Mouse (Mus musculus) stomach, embryonic 16.5 days (tissue): ENCODE measurements around the gene Gm16253. TPM values are rescaled to one million over a fixed set of nuclear protein-coding genes. Genes with fewer than 3 reads are reported as not detected.

ENCODE experiments used
- ATAC-seq: fragments of 200-750 bp; cut with Nextera tagmentation; 2 replicates; pipeline ENCODE4 v1.8.0; 2017; ENCODE audit warnings: moderate number of reproducible peaks, moderate TSS enrichment; ENCODE audit not compliant: insufficient read depth, low FRiP score
- H3K27ac ChIP-seq: fragments of 300-500 bp; sonication (generic); 2 replicates; pipeline ENCODE4 v1.5.1; 2014; ENCODE audit warnings: low read length
- H3K27me3 ChIP-seq: fragments of 300-500 bp; sonication (generic); 2 replicates; pipeline ENCODE4 v1.6.1; 2014; ENCODE audit warnings: low read length, control low read depth, mixed read lengths; ENCODE audit not compliant: control insufficient read depth, insufficient read depth
- H3K36me3 ChIP-seq: fragments of 300-500 bp; sonication (generic); 2 replicates; pipeline ENCODE4 v1.6.1; 2014; ENCODE audit warnings: low read length; ENCODE audit not compliant: control insufficient read depth, insufficient read depth
- H3K4me1 ChIP-seq: fragments of 300-500 bp; sonication (generic); 2 replicates; pipeline ENCODE4 v1.6.1; 2014; ENCODE audit warnings: low read length, control low read depth, mixed read lengths; ENCODE audit not compliant: control insufficient read depth, insufficient read depth
- H3K4me2 ChIP-seq: fragments of 300-500 bp; sonication (generic); 2 replicates; pipeline ENCODE4 v1.6.1; 2014; ENCODE audit warnings: low read depth, low read length, mixed read lengths
- H3K4me3 ChIP-seq: fragments of 300-500 bp; sonication (generic); replicated peaks from 2 replicates; pipeline ENCODE4 v1.5.1; 2014; ENCODE audit warnings: mild to moderate bottlenecking, low read length
- H3K9ac ChIP-seq: fragments of 300-500 bp; sonication (generic); 2 replicates; pipeline ENCODE4 v1.6.1; 2014; ENCODE audit warnings: low read length
- H3K9me3 ChIP-seq: fragments of 300-500 bp; sonication (generic); replicated peaks from 2 replicates; pipeline ENCODE4 v1.6.1; 2016; ENCODE audit warnings: low read length, control low read depth; ENCODE audit not compliant: control insufficient read depth
- WGBS: fragments of 180-500 bp; shearing (Covaris S2); extraction: QIAGEN DNeasy Blood & Tissue Kit; methylation state at CpG from one replicate; pipeline ENCODE4 v1.1.7; 2014; 5-methylcytosine and 5-hydroxymethylcytosine counted together
- polyA plus RNA-seq: library from polyadenylated mRNA; unstranded; fragments of >200 nt; fragmentation: Nextera tagmentation; extraction: Ambion mirVana; gene quantifications from 2 replicates; pipeline ENCODE4 v1.2.1, GENCODE M21; 2015

Gm16253 gene
- polyA plus RNA-seq, 1 experiment from 2014 or later, result 0.89 TPM

DNA sequence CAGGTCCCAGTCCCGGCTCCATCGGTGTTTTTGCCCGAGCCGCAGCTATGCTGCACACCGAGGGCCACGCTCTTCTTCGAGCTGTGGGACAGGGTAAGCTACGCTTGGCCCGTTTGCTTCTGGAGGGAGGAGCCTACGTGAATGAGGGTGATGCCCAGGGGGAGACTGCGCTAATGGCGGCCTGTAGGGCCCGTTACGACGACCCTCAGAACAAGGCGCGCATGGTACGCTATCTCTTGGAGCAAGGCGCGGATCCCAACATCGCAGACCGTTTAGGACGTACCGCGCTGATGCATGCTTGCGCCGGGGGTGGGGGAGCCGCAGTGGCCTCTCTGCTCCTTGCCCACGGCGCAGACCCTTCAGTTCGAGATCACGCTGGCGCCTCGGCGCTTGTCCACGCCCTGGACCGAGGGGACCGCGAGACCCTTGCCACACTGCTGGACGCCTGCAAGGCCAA is 20.7 kb downstream of the Gm16253 start:
- Histone ChIP-seq H3K9ac (peak overlapping the region; percentile 76), H3K9me3 (no peaks in the 10 kb centered on the region), H3K4me2 (peak overlapping the region; percentile 94), H3K4me3 (peak overlapping the region; percentile 48), H3K4me1 (peaks cover 29% of the 10 kb centered on the region), H3K36me3 (no peaks in the 10 kb centered on the region), H3K27ac (peak overlapping the region; percentile 79), H3K27me3 (peaks cover 6% of the 10 kb centered on the region; the same call in 1 of the 2 replicates)
- WGBS, result under 1% methylated on average over 40 of the region's 40 CpGs
- ATAC-seq, result no peak

DNA sequence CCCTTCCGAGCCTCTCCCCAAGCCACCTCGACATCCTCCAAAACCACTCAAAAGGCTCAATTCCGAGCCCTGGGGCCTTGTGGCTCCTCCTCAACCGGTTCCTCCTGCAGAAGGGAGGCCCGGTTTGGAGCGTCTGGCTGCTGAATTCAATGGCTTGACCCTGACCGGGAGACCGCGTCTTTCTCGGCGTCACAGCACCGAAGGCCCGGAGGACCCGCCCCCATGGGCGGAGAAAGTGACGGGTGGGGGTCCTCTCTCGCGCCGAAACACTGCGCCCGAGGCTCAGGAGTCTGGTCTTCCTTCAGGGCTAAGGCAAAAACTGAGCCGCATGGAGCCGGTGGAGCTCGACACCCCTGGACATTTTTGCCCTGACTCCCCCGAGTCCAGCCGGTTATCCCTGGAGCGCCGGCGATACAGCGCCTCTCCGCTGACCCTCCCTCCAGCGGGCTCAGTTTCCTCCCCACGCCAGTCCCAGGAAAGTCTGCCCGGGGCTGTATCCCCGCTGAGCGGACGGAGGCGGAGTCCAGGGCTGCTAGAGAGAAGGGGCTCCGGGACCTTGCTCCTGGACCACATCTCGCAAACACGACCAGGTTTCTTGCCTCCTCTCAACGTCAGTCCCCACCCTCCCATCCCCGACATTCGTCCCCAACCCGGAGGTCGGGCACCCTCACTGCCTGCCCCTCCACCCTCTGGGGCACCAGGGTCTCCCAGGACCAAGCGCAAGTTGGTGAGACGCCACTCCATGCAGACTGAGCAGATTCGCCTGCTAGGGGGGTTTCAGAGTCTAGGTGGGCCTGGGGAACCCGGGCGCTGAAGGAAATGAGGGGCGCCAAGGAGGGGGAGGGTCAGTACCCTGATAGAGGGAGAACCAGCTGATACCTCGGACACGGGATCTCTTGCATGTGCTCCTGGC is 21.6 kb downstream of the Gm16253 start:
- no peak for ATAC-seq
- H3K9me3 ChIP-seq, result no peaks in the 10 kb centered on the region
- peak overlapping the region; percentile 48 for H3K4me3 ChIP-seq
- no peaks in the 10 kb centered on the region for H3K36me3 ChIP-seq
- H3K9ac ChIP-seq, result peak overlapping the region; percentile 76
- peak overlapping the region; percentile 79 for H3K27ac ChIP-seq
- peaks cover 6% of the 10 kb centered on the region; the same call in 1 of the 2 replicates for H3K27me3 ChIP-seq
- WGBS, result 3% methylated on average over 54 of the region's 54 CpGs
- H3K4me1 ChIP-seq, result peaks cover 34% of the 10 kb centered on the region
- peak overlapping the region; percentile 94 for H3K4me2 ChIP-seq

DNA sequence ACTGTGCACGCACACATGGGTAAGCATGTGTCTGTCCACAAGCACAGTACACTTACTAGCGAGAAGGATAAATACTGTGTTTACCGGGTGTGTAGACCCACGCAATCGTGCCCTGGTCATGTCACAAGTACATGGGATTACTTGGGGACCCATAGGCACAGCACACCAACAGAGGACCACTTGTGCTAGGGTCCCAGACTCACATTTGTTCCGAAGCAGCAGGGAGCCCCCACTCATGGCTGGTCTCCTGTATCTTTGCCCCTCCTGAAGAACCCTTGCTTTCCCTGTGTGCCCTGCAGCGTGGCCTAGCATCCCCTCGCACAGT is 22.2 kb downstream of the Gm16253 start:
- no peak overlapping the region for H3K4me3 ChIP-seq

DNA sequence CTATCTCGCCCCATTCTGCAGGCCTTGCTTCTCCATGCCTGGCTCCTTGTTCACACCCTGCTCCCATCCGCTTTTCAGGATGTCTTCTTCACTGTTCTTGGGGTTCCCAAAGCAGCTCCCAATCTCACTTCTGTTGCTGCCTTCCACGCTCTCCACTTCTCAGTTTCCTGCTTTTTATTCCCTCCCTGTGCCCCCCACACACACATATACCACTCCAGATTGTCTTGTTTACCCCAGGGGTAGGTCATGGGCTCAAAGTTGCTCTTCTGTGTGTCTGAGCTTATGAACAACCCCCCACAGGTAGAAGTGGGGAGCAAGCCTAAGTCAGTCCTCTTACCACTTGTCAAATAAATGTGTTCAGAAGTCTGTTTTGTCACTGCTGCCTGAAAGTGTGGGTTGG is 22.6 kb downstream of the Gm16253 start:
- Histone ChIP-seq H3K27me3 (peaks cover 6% of the 10 kb centered on the region; the same call in 1 of the 2 replicates), H3K4me2 (no peak overlapping the region), H3K4me3 (no peak overlapping the region), H3K27ac (no peak overlapping the region), H3K4me1 (peaks cover 37% of the 10 kb centered on the region), H3K9ac (no peak overlapping the region), H3K36me3 (no peaks in the 10 kb centered on the region), H3K9me3 (no peaks in the 10 kb centered on the region)
- ATAC-seq, result no peak
- WGBS, result 69% methylated on average over 3 of the region's 3 CpGs

More for the DNA sequence above, 22.2 kb downstream of the Gm16253 start:
- peaks cover 37% of the 10 kb centered on the region for H3K4me1 ChIP-seq
- H3K9ac ChIP-seq, result no peak overlapping the region
- H3K36me3 ChIP-seq, result no peaks in the 10 kb centered on the region
- WGBS, result 56% methylated on average over 8 of the region's 8 CpGs
- H3K27me3 ChIP-seq, result peaks cover 6% of the 10 kb centered on the region; the same call in 1 of the 2 replicates
- H3K4me2 ChIP-seq, result peak overlapping the region; percentile 94; the same call in 1 of the 2 replicates
- no peak overlapping the region for H3K27ac ChIP-seq
- no peak for ATAC-seq
- no peaks in the 10 kb centered on the region for H3K9me3 ChIP-seq

GRCm38 (mm10) chr3:96600639-96601250 is 24.0 kb downstream of the Gm16253 start, which contains the start of gene Lix1l:
TSS of gene Lix1l (plus strand) at chr3:96601149.
- Histone ChIP-seq H3K27ac (peak within 1 kb of the TSS; percentile 97), H3K9me3 (no peaks in the 10 kb centered on the region), H3K27me3 (no peaks in the 10 kb centered on the region; the same call in 1 of the 2 replicates), H3K9ac (peak within 1 kb of the TSS; percentile 88), H3K4me1 (peaks cover 34% of the 10 kb centered on the region), H3K4me3 (peak within 1 kb of the TSS; percentile 71), H3K36me3 (no peaks in the 10 kb centered on the region), H3K4me2 (peak within 1 kb of the TSS; percentile 64)
- peak; percentile 91 for ATAC-seq
- under 1% methylated on average over 27 of the region's 27 CpGs for WGBS

GRCm38 (mm10) chr3:96601251-96601787 is 24.5 kb downstream of the Gm16253 start:
- Histone ChIP-seq H3K27ac (peak overlapping the region; percentile 97), H3K4me1 (peaks cover 29% of the 10 kb centered on the region), H3K27me3 (no peaks in the 10 kb centered on the region), H3K4me2 (peak overlapping the region; percentile 64), H3K36me3 (no peaks in the 10 kb centered on the region), H3K9ac (peak overlapping the region; percentile 88), H3K4me3 (peak overlapping the region; percentile 71), H3K9me3 (no peaks in the 10 kb centered on the region)
- ATAC-seq, result peak; percentile 54
- WGBS, result under 1% methylated on average over 28 of the region's 40 CpGs

- Histone ChIP-seq H3K9me3 (no peaks in the 10 kb centered on the region), H3K4me1 (peaks cover 22% of the 10 kb centered on the region), H3K4me2 (peak overlapping the region; percentile 64), H3K27ac (peak overlapping the region; percentile 97), H3K36me3 (no peaks in the 10 kb centered on the region), H3K9ac (peak overlapping the region; percentile 88), H3K27me3 (no peaks in the 10 kb centered on the region), H3K4me3 (peak overlapping the region; percentile 71)
- no peak for ATAC-seq
- 29% methylated on average over 10 of the region's 10 CpGs for WGBS
Measured at GRCm38 (mm10) chr3:96601941-96602703, 25.3 kb downstream of the Gm16253 start.

DNA sequence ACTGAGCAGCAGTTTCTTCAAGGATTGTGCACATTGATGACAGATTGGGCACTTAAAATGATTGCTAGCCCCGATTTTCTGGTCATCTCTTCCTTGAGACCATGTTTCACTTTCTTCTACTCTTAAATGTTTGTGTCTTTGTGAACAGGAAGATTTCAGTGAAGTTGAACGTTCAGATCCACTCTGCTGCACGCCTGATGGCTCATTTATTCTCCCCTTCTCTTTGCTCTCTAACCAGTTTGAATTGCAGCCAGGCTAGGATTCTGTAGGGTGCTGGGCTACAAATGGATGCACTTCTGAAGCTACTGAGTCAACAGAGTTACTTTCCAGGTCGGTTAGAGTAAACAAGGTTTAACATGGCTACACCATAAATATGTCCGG is 25.9 kb downstream of the Gm16253 start:
- Histone ChIP-seq H3K9me3 (no peaks in the 10 kb centered on the region), H3K4me2 (peak overlapping the region; percentile 64), H3K27ac (peak overlapping the region; percentile 97), H3K27me3 (no peaks in the 10 kb centered on the region), H3K36me3 (no peaks in the 10 kb centered on the region), H3K4me1 (peaks cover 20% of the 10 kb centered on the region), H3K4me3 (peak overlapping the region; percentile 71), H3K9ac (peak overlapping the region; percentile 88)
- no peak for ATAC-seq
- WGBS, result 29% methylated on average over 5 of the region's 5 CpGs
